Mouse (Mus musculus) midbrain, embryonic 13.5 days (tissue): ENCODE results near the gene Cxcr6. TPM values are rescaled to one million over a fixed set of nuclear protein-coding genes. Genes with fewer than 3 reads are reported as not detected.

Source experiments
- ATAC-seq: fragments of 200-750 bp; cut with Nextera tagmentation; 2 replicates; pipeline ENCODE4 v1.8.0; 2017; ENCODE audit warnings: mild to moderate bottlenecking, moderate TSS enrichment, moderate library complexity
- H3K27ac ChIP-seq: fragments of 300-500 bp; sonication (generic); 2 replicates; pipeline ENCODE4 v1.5.1; 2015; ENCODE audit warnings: inconsistent platforms, mild to moderate bottlenecking, moderate library complexity
- H3K27me3 ChIP-seq: fragments of 300-500 bp; sonication (generic); 2 replicates; pipeline ENCODE4 v1.6.1; 2015; ENCODE audit warnings: mild to moderate bottlenecking, inconsistent platforms
- H3K36me3 ChIP-seq: fragments of 300-500 bp; sonication (generic); 2 replicates; pipeline ENCODE4 v1.6.1; 2015; ENCODE audit warnings: mild to moderate bottlenecking, inconsistent platforms
- H3K4me1 ChIP-seq: fragments of 300-500 bp; sonication (generic); replicated peaks from 2 replicates; pipeline ENCODE4 v1.6.1; 2015; ENCODE audit warnings: inconsistent platforms
- H3K4me2 ChIP-seq: fragments of 300-500 bp; sonication (generic); replicated peaks from 2 replicates; pipeline ENCODE4 v1.6.1; 2015; ENCODE audit warnings: moderate library complexity, mild to moderate bottlenecking, inconsistent platforms
- H3K4me3 ChIP-seq: fragments of 300-500 bp; sonication (generic); replicated peaks from 2 replicates; pipeline ENCODE4 v1.5.1; 2015; ENCODE audit warnings: mild to moderate bottlenecking, inconsistent platforms
- H3K9ac ChIP-seq: fragments of 300-500 bp; sonication (generic); replicated peaks from 2 replicates; pipeline ENCODE4 v1.6.1; 2015; ENCODE audit warnings: mild to moderate bottlenecking, inconsistent platforms
- H3K9me3 ChIP-seq: fragments of 300-500 bp; sonication (generic); 2 replicates; pipeline ENCODE4 v1.6.1; 2016; ENCODE audit warnings: mild to moderate bottlenecking, inconsistent platforms
- WGBS: fragments of 180-500 bp; shearing (Covaris S2); methylation state at CpG from one replicate; pipeline ENCODE4 v1.1.7; 2015; 5-methylcytosine and 5-hydroxymethylcytosine counted together
- polyA plus RNA-seq: library from polyadenylated mRNA; unstranded; fragments of >200 nt; fragmentation: Nextera tagmentation; extraction: Ambion mirVana; gene quantifications from 2 replicates; pipeline ENCODE4 v1.2.1, GENCODE M21; 2015

The Cxcr6 gene
- polyA plus RNA-seq, 1 experiment from 2014 or later, result 0.22 TPM

- no peak for ATAC-seq
- H3K4me1 ChIP-seq, result peaks cover 4% of the 10 kb centered on the region; the same call in 1 of the 2 replicates
- 88% methylated on average over 2 of the region's 2 CpGs for WGBS
- H3K27ac ChIP-seq, result no peak overlapping the region
- no peaks in the 10 kb centered on the region for H3K36me3 ChIP-seq
- H3K9me3 ChIP-seq, result no peaks in the 10 kb centered on the region
- no peak overlapping the region for H3K4me2 ChIP-seq
- no peaks in the 10 kb centered on the region for H3K27me3 ChIP-seq
- H3K4me3 ChIP-seq, result no peak overlapping the region
- H3K9ac ChIP-seq, result no peak overlapping the region
Measured at GRCm38 (mm10) chr9:123856836-123857235, 50.6 kb downstream of the Cxcr6 start.

Other genes starting within 250 kb of the Cxcr6 start
- gene Slc6a20b, start 173.9 kb upstream of the Cxcr6 start, polyA plus RNA-seq, result 0.24 and 0.30 TPM in 2 replicates
- 0.22 and 0.36 TPM in 2 replicates for gene Ccr9, start 128.0 kb upstream of the Cxcr6 start, polyA plus RNA-seq
- gene Slc6a20a, start 127.6 kb upstream of the Cxcr6 start, polyA plus RNA-seq, result 5.3 and 5.6 TPM in 2 replicates
- gene Lztfl1, start 88.8 kb upstream of the Cxcr6 start, polyA plus RNA-seq, result 51.2 and 52.2 TPM in 2 replicates
- 11.1 and 13.3 TPM in 2 replicates for gene Fyco1, start 45.4 kb downstream of the Cxcr6 start, polyA plus RNA-seq
- 0.10 and 0.11 TPM in 2 replicates for gene Xcr1, start 55.6 kb downstream of the Cxcr6 start, polyA plus RNA-seq
- 0.66 and 0.73 TPM in 2 replicates for gene Ccr1, start 162.2 kb downstream of the Cxcr6 start, polyA plus RNA-seq
- gene Ccr1l1, start 171.9 kb downstream of the Cxcr6 start, polyA plus RNA-seq, result not detected in 2 replicates
- gene Ccr3, start 215.5 kb downstream of the Cxcr6 start, polyA plus RNA-seq, result not detected in 2 replicates